Mouse (Mus musculus) heart, adult 2 months (tissue): Measurements from ENCODE around the gene Vps13d.
A peak's percentile ranks its signal among the peaks of the same experiment; 100 is the strongest.

Experiments used
- CTCF ChIP-seq: fragments of 200-600 bp; IDR thresholded peaks from 2 replicates; pipeline ENCODE4 v1.8.1; 2022; ENCODE audit warnings: antibody characterized with exemption, mild to moderate bottlenecking, moderate library complexity
- EP300 ChIP-seq: fragments of 200-500 bp; IDR thresholded peaks from 2 replicates; pipeline ENCODE4 v1.6.1; 2011; ENCODE audit warnings: low read depth, low read length, control low read depth; ENCODE audit not compliant: insufficient read depth
- POLR2A ChIP-seq: fragments of 200-500 bp; IDR thresholded peaks from 2 replicates; pipeline ENCODE4 v1.6.1; 2011; ENCODE audit warnings: mild to moderate bottlenecking, low read depth, low read length, control low read depth; ENCODE audit not compliant: insufficient read depth

GRCm38 (mm10) chr4:145239049-145239830, 44.4 kb upstream of the Vps13d start:
- peak; percentile 81 for TF ChIP-seq EP300
- peak; percentile 35; the same call in 1 of the 2 replicates for TF ChIP-seq POLR2A
- TF ChIP-seq CTCF, result no peak
